Mouse (Mus musculus): Measurements from ENCODE around the gene Slc51b. TPM values are rescaled to one million over a fixed set of nuclear protein-coding genes. Genes with fewer than 3 reads are reported as not detected.

Gene Slc51b
- total and polyA plus RNA-seq, 2 experiments from 2014 or later, result not detected

- Histone ChIP-seq H3K9me3 (replicated peaks; ENCODE audit: control insufficient read depth, low read length) (no peaks in the 10 kb centered on the region), H3K36me3 (replicated peaks; ENCODE audit: control insufficient read depth, insufficient read depth, low read length) (no peaks in the 10 kb centered on the region), H3K4me2 (ENCODE audit: low read depth, low read length) (no peak overlapping the region), H3K27me3 (ENCODE audit: control insufficient read depth, insufficient read depth, low read length) (peaks cover 18% of the 10 kb centered on the region), H3K4me1 (ENCODE audit: control insufficient read depth, insufficient read depth) (peaks cover 7% of the 10 kb centered on the region; the same call in 1 of the 2 replicates), H3K4me3 (ENCODE audit: low read depth, low read length) (no peak overlapping the region), H3K9ac (replicated peaks; ENCODE audit: low read depth, low read length) (no peak overlapping the region), H3K27ac (ENCODE audit: low read depth) (peak overlapping the region; percentile 5; the same call in 1 of the 2 replicates)
- 23% methylated on average over 6 of the region's 6 CpGs for WGBS
- DNase-seq (ENCODE audit: low spot score) (peak; percentile 62), ATAC-seq (ENCODE audit: insufficient read depth, low read depth) (no peak)
- TF ChIP-seq CTCF (IDR thresholded peaks at IDR 0.05; ENCODE audit: low read depth) (peak; percentile 85), EP300 (IDR thresholded peaks at IDR 0.05; ENCODE audit: low read depth) (no peak)
These were observed 30.0 kb downstream of the Slc51b start for GRCm38 (mm10) chr9:65392638-65393364.

GRCm38 (mm10) chr9:65391613-65391964, 31.2 kb downstream of the Slc51b start, which contains the start of gene Kbtbd13:
Gene Kbtbd13, minus strand, starts transcription at chr9:65391652.
- ATAC-seq (ENCODE audit: insufficient read depth, low read depth) (no peak; the same call in 1 of the 2 replicates), DNase-seq (ENCODE audit: low spot score) (no peak)
- no peaks in the 10 kb centered on the region for H3K9me3 ChIP-seq (replicated peaks; ENCODE audit: control insufficient read depth, low read length)
- peak within 1 kb of the TSS; percentile 42 for H3K9ac ChIP-seq (replicated peaks; ENCODE audit: low read depth, low read length)
- peaks cover 7% of the 10 kb centered on the region; the same call in 1 of the 2 replicates for H3K4me1 ChIP-seq (ENCODE audit: control insufficient read depth, insufficient read depth)
- H3K4me2 ChIP-seq (ENCODE audit: low read depth, low read length), result peak within 1 kb of the TSS; percentile 75
- no peak for TF ChIP-seq EP300 (IDR thresholded peaks at IDR 0.05; ENCODE audit: low read depth)
- no peak for TF ChIP-seq CTCF (IDR thresholded peaks at IDR 0.05; ENCODE audit: low read depth)
- WGBS, result 24% methylated on average over 8 of the region's 8 CpGs
- H3K4me3 ChIP-seq (ENCODE audit: low read depth, low read length), result peak within 1 kb of the TSS; percentile 48
- peaks cover 18% of the 10 kb centered on the region for H3K27me3 ChIP-seq (ENCODE audit: control insufficient read depth, insufficient read depth, low read length)
- no peaks in the 10 kb centered on the region for H3K36me3 ChIP-seq (replicated peaks; ENCODE audit: control insufficient read depth, insufficient read depth, low read length)
- H3K27ac ChIP-seq (ENCODE audit: low read depth), result no peak within 1 kb of the TSS

DNA sequence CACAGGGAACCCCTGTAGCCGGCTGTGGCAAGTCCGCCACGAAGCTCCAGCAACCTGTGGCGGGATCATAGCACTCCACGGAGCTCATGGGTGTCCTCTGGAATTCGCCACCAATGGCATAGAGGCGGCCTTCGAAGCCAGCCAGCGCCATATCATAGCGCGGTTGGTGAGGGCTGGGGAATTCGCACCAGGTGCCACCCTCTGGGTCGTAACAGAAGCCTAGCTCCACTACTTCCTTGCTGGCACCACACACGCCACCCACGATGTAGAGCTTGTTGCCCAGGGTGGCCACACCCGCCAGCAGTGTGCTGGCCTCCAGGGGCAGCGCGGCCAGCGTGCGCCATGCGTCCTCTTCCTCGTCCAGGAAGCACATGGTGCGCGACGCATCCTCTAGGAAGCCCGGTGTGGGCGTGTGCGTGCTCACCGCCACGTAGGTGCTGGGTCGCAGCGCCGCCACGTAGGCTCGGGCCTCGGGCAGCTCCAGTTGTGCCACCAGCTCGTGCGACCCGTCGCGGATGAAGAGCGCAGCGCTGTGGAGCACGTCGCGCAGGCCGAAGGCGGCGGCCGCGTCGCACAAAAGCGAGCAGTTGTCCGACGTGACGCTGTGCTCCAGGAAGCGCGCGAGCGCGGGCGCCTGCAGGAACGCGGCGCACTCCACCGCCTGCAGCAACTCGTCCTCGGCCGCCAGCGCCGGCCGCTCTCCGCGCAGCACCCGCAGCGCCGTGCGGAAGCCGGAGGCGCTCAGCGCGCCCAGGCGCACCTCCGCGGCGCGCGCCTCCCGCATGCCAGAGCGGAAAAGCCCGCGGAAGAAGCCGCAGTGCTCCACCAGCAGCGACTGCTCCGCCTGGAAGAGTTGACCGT, 31.8 kb downstream of the Slc51b start:
- TF ChIP-seq CTCF (IDR thresholded peaks at IDR 0.05; ENCODE audit: low read depth), result no peak
- TF ChIP-seq EP300 (IDR thresholded peaks at IDR 0.05; ENCODE audit: low read depth), result no peak
- H3K9me3 ChIP-seq (replicated peaks; ENCODE audit: control insufficient read depth, low read length), result no peaks in the 10 kb centered on the region
- ATAC-seq (ENCODE audit: insufficient read depth, low read depth), result peak; percentile 64

GRCm38 (mm10) chr9:65386373-65387140, 36.2 kb downstream of the Slc51b start:
- H3K36me3 ChIP-seq (replicated peaks; ENCODE audit: control insufficient read depth, insufficient read depth, low read length), result no peaks in the 10 kb centered on the region
- DNase-seq (ENCODE audit: low spot score), result no peak
- no peak overlapping the region for H3K9ac ChIP-seq (replicated peaks; ENCODE audit: low read depth, low read length)
- H3K9me3 ChIP-seq (replicated peaks; ENCODE audit: control insufficient read depth, low read length), result no peaks in the 10 kb centered on the region
- H3K4me3 ChIP-seq (ENCODE audit: low read depth, low read length), result no peak overlapping the region
- H3K4me1 ChIP-seq (ENCODE audit: control insufficient read depth, insufficient read depth), result peaks cover 13% of the 10 kb centered on the region; the same call in 1 of the 2 replicates
- TF ChIP-seq CTCF (IDR thresholded peaks at IDR 0.05; ENCODE audit: low read depth) (no peak), EP300 (IDR thresholded peaks at IDR 0.05; ENCODE audit: low read depth) (no peak)
- H3K27me3 ChIP-seq (ENCODE audit: control insufficient read depth, insufficient read depth, low read length), result peaks cover 16% of the 10 kb centered on the region
- 45% methylated on average over 8 of the region's 8 CpGs for WGBS
- no peak overlapping the region for H3K4me2 ChIP-seq (ENCODE audit: low read depth, low read length)
- no peak for ATAC-seq (ENCODE audit: insufficient read depth, low read depth)
- H3K27ac ChIP-seq (ENCODE audit: low read depth), result no peak overlapping the region; the same call in 1 of the 2 replicates

More for the DNA sequence above, 31.8 kb downstream of the Slc51b start:
- peaks cover 7% of the 10 kb centered on the region; the same call in 1 of the 2 replicates for H3K4me1 ChIP-seq (ENCODE audit: control insufficient read depth, insufficient read depth)
- H3K4me3 ChIP-seq (ENCODE audit: low read depth, low read length), result peak overlapping the region; percentile 48
- WGBS, result 16% methylated on average over 93 of the region's 96 CpGs
- H3K27me3 ChIP-seq (ENCODE audit: control insufficient read depth, insufficient read depth, low read length), result peaks cover 18% of the 10 kb centered on the region
- no peak for DNase-seq (ENCODE audit: low spot score)
- H3K9ac ChIP-seq (replicated peaks; ENCODE audit: low read depth, low read length), result peak overlapping the region; percentile 42
- no peak overlapping the region for H3K27ac ChIP-seq (ENCODE audit: low read depth)
- H3K36me3 ChIP-seq (replicated peaks; ENCODE audit: control insufficient read depth, insufficient read depth, low read length), result no peaks in the 10 kb centered on the region
- H3K4me2 ChIP-seq (ENCODE audit: low read depth, low read length), result peak overlapping the region; percentile 75

GRCm38 (mm10) chr9:65384276-65384675, 38.5 kb downstream of the Slc51b start:
- 34% methylated on average over 3 of the region's 3 CpGs for WGBS
- Histone ChIP-seq H3K9ac (replicated peaks; ENCODE audit: low read depth, low read length) (no peak overlapping the region), H3K27me3 (ENCODE audit: control insufficient read depth, insufficient read depth, low read length) (no peaks in the 10 kb centered on the region), H3K4me2 (ENCODE audit: low read depth, low read length) (no peak overlapping the region), H3K4me1 (ENCODE audit: control insufficient read depth, insufficient read depth) (peaks cover 15% of the 10 kb centered on the region), H3K4me3 (ENCODE audit: low read depth, low read length) (no peak overlapping the region), H3K27ac (ENCODE audit: low read depth) (no peak overlapping the region), H3K36me3 (replicated peaks; ENCODE audit: control insufficient read depth, insufficient read depth, low read length) (no peaks in the 10 kb centered on the region), H3K9me3 (replicated peaks; ENCODE audit: control insufficient read depth, low read length) (no peaks in the 10 kb centered on the region)
- no peak for ATAC-seq (ENCODE audit: insufficient read depth, low read depth)
- DNase-seq (ENCODE audit: low spot score), result no peak
- no peak for TF ChIP-seq EP300 (IDR thresholded peaks at IDR 0.05; ENCODE audit: low read depth)
- no peak for TF ChIP-seq CTCF (IDR thresholded peaks at IDR 0.05; ENCODE audit: low read depth)

Data from heart, postnatal 0 days (tissue).